Comparison of ENCODE assay signal across 11 mouse cellular contexts in genomic region chr2:27680595-27680994, GRCm38 (mm10). TPM values are rescaled to one million over a fixed set of nuclear protein-coding genes. Genes with fewer than 3 reads are reported as not detected.
DNase-seq lines count a peak whose midpoint lies in the region; ATAC-seq and TF ChIP-seq lines count a peak whose summit lies in the region.
"Had no signal": no experiment of that assay in that cellular context is flagged by ENCODE, and none has a peak within 500 bp of the region (broad histone marks: within the 10 kb centered on the region; RNA-seq: fewer than 3 reads in every experiment).

No protein-coding gene starts in this region.

- H3K9me3 ChIP-seq in kidney, embryonic 15.5 days (replicated peaks), result no peaks in the 10 kb centered on the region
- no peaks in the 10 kb centered on the region for H3K9me3 ChIP-seq in embryonic facial prominence, embryonic 13.5 days
- no peaks in the 10 kb centered on the region for H3K9me3 ChIP-seq in liver, embryonic 12.5 days (replicated peaks)

- no peak for TF ChIP-seq CTCF in left cerebral cortex, adult 2 months (IDR thresholded peaks at IDR 0.05)

- H3K4me1 ChIP-seq in kidney, embryonic 15.5 days, result peaks cover 85% of the 10 kb centered on the region
- peaks cover 84% of the 10 kb centered on the region for H3K4me1 ChIP-seq in embryonic facial prominence, embryonic 13.5 days
- H3K4me1 ChIP-seq in liver, embryonic 12.5 days, result peaks cover 70% of the 10 kb centered on the region

- H3K27me3 ChIP-seq in kidney, embryonic 15.5 days, result no peaks in the 10 kb centered on the region
- H3K27me3 ChIP-seq in embryonic facial prominence, embryonic 13.5 days, result no peaks in the 10 kb centered on the region
- H3K27me3 ChIP-seq in liver, embryonic 12.5 days (replicated peaks), result peaks cover 42% of the 10 kb centered on the region

- DNase-seq in kidney, adult 18-20 months, result no peak
- DNase-seq in heart, postnatal 4 days, result peak; percentile 7
- DNase-seq in left cerebral cortex, adult 2 months (ENCODE audit: extremely low spot score in 1 of 2, low spot score in 2 of 2), result no peak
- DNase-seq in cerebellum, postnatal 10 days, result no peak
- DNase-seq: cerebellum, postnatal 25 days; right cerebral cortex, postnatal 25 days had no signal

- H3K4me2 ChIP-seq in kidney, embryonic 15.5 days, result peak overlapping the region; percentile 91
- H3K4me2 ChIP-seq in embryonic facial prominence, embryonic 13.5 days, result peak overlapping the region; percentile 93; the same call in 1 of the 2 replicates
- H3K4me2 ChIP-seq in liver, embryonic 12.5 days, result 0 out of 2 replicates have a peak overlapping the region, but pooled peaks have one; percentile 92

- intact Hi-C loops in left cerebral cortex, adult 2 months (cut with DNase I), result no loop called here

- H3K4me3 ChIP-seq in kidney, embryonic 15.5 days (replicated peaks), result no peak overlapping the region
- H3K4me3 ChIP-seq in embryonic facial prominence, embryonic 13.5 days, result no peak overlapping the region
- H3K4me3 ChIP-seq in liver, embryonic 12.5 days, result no peak overlapping the region
- H3K4me3 ChIP-seq in left cerebral cortex, adult 2 months, result no peak overlapping the region

- H3K36me3 ChIP-seq in kidney, embryonic 15.5 days, result no peaks in the 10 kb centered on the region
- H3K36me3 ChIP-seq in embryonic facial prominence, embryonic 13.5 days, result no peaks in the 10 kb centered on the region
- no peaks in the 10 kb centered on the region for H3K36me3 ChIP-seq in liver, embryonic 12.5 days

- H3K9ac ChIP-seq in kidney, embryonic 15.5 days, result no peak overlapping the region
- H3K9ac ChIP-seq in embryonic facial prominence, embryonic 13.5 days, result peak overlapping the region; percentile 97; the same call in 1 of the 2 replicates
- H3K9ac ChIP-seq in liver, embryonic 12.5 days, result no peak overlapping the region

- ATAC-seq in kidney, embryonic 15.5 days (replicated peaks; ENCODE audit: low FRiP score), result no peak
- ATAC-seq in embryonic facial prominence, embryonic 13.5 days (ENCODE audit: insufficient number of reproducible peaks, insufficient read depth, low FRiP score, low TSS enrichment, low read depth), result no peak
- no peak for ATAC-seq in liver, embryonic 12.5 days
- ATAC-seq in megakaryocyte-erythroid progenitor cell, adult 5-6 weeks (replicated peaks; ENCODE audit: low FRiP score, low TSS enrichment, poor library complexity, severe bottlenecking), result no peak
- ATAC-seq: forebrain, embryonic 16.5 days had no signal

- 83% methylated on average over 4 of the region's 4 CpGs for WGBS in kidney, embryonic 15.5 days
- WGBS in embryonic facial prominence, embryonic 13.5 days, result 70% methylated on average over 4 of the region's 4 CpGs
- 55% methylated on average over 4 of the region's 4 CpGs for WGBS in liver, embryonic 12.5 days (ENCODE audit: insufficient replicate concordance)

- peak overlapping the region; percentile 58; the same call in 1 of the 2 replicates for H3K27ac ChIP-seq in kidney, embryonic 15.5 days
- H3K27ac ChIP-seq in embryonic facial prominence, embryonic 13.5 days, result peak overlapping the region; percentile 75
- 0 out of 2 replicates have a peak overlapping the region, but pooled peaks have one; percentile 27 for H3K27ac ChIP-seq in liver, embryonic 12.5 days
- no peak overlapping the region for H3K27ac ChIP-seq in left cerebral cortex, adult 2 months

RNA-seq across cellular contexts. Expression of gene Rxra, which starts 4.4 kb away (rescaled TPM):
- polyA plus RNA-seq in kidney, embryonic 15.5 days (2015; fragmentation: Nextera tagmentation; extraction: Ambion mirVana), result 9.6 and 10.4 TPM in 2 replicates
- polyA plus RNA-seq in embryonic facial prominence, embryonic 13.5 days (2015; fragmentation: Nextera tagmentation; extraction: Ambion mirVana), result 16.7 and 18.7 TPM in 2 replicates
- total RNA-seq in heart, postnatal 4 days (2021), result 10 to 100 TPM; 39.0 to 43.2 TPM
- 3.9 and 4.2 TPM in 2 replicates for polyA plus RNA-seq in liver, embryonic 12.5 days (2016; fragmentation: Nextera tagmentation; extraction: Ambion mirVana)
- total RNA-seq in left cerebral cortex, adult 2 months (2021), result 10 to 100 TPM; 24.4 to 25.4 TPM
- 4.6 and 7.0 TPM in 2 replicates for total RNA-seq in megakaryocyte-erythroid progenitor cell, adult 5-6 weeks (2014; fragmentation: Nextera tagmentation)
- total RNA-seq in megakaryocyte-erythroid progenitor cell, adult 5-6 weeks (2017), result 2.8 and 8.0 TPM in 2 replicates
